Mouse (Mus musculus) intestine, postnatal 0 days (tissue): ENCODE measurements around the gene Krtap4-2. TPM values are rescaled to one million over a fixed set of nuclear protein-coding genes. Genes with fewer than 3 reads are reported as not detected.
"Not testable (repeated sequence)": the region's sequence is repeated elsewhere in the genome, so short reads cannot be mapped to it uniquely, and the experiment has no call there.

Source experiments
- ATAC-seq: fragments of 200-750 bp; cut with Nextera tagmentation; 2 replicates; pipeline ENCODE4 v1.8.0; 2017; ENCODE audit warnings: mild to moderate bottlenecking, moderate TSS enrichment, moderate library complexity
- H3K27ac ChIP-seq: fragments of 300-500 bp; sonication (generic); 2 replicates; pipeline ENCODE4 v1.5.1; 2014; ENCODE audit warnings: mild to moderate bottlenecking, low read depth, low read length, moderate library complexity
- H3K27me3 ChIP-seq: fragments of 300-500 bp; sonication (generic); replicated peaks from 2 replicates; pipeline ENCODE4 v1.6.1; 2014; ENCODE audit warnings: low read length, mixed read lengths; ENCODE audit not compliant: control insufficient read depth, insufficient read depth
- H3K36me3 ChIP-seq: fragments of 300-500 bp; sonication (generic); 2 replicates; pipeline ENCODE4 v1.6.1; 2014; ENCODE audit warnings: mild to moderate bottlenecking, moderate library complexity; ENCODE audit not compliant: control insufficient read depth, insufficient read depth
- H3K4me1 ChIP-seq: fragments of 300-500 bp; sonication (generic); replicated peaks from 2 replicates; pipeline ENCODE4 v1.6.1; 2014; ENCODE audit warnings: antibody characterized with exemption, low read length, mixed read lengths; ENCODE audit not compliant: control insufficient read depth, insufficient read depth
- H3K4me2 ChIP-seq: fragments of 300-500 bp; sonication (generic); replicated peaks from 2 replicates; pipeline ENCODE4 v1.6.1; 2014; ENCODE audit warnings: low read depth, mild to moderate bottlenecking, moderate library complexity
- H3K4me3 ChIP-seq: fragments of 300-500 bp; sonication (generic); 2 replicates; pipeline ENCODE4 v1.5.1; 2014; ENCODE audit warnings: low read depth, low read length
- H3K9ac ChIP-seq: fragments of 300-500 bp; sonication (generic); 2 replicates; pipeline ENCODE4 v1.6.1; 2014; ENCODE audit warnings: mild to moderate bottlenecking, low read depth, low read length
- H3K9me3 ChIP-seq: fragments of 300-500 bp; sonication (generic); 2 replicates; pipeline ENCODE4 v1.6.1; 2016; ENCODE audit warnings: mixed run types; ENCODE audit not compliant: control insufficient read depth
- CTCF ChIP-seq: sonication (generic); IDR thresholded peaks from 2 replicates; pipeline ENCODE4 v1.5.1; 2016; ENCODE audit warnings: low read depth, mild to moderate bottlenecking, control low read depth, antibody characterized with exemption, moderate library complexity
- WGBS: fragments of 180-500 bp; shearing (Covaris S2); extraction: QIAGEN DNeasy Blood & Tissue Kit; methylation state at CpG from one replicate; pipeline ENCODE4 v1.1.7; 2014; 5-methylcytosine and 5-hydroxymethylcytosine counted together
- polyA plus RNA-seq: library from polyadenylated mRNA; unstranded; fragments of >200 nt; fragmentation: Nextera tagmentation; extraction: Ambion mirVana; gene quantifications from 2 replicates; pipeline ENCODE4 v1.2.1, GENCODE M21; 2015

The Krtap4-2 gene
- polyA plus RNA-seq, 1 experiment from 2014 or later: not detected

DNA sequence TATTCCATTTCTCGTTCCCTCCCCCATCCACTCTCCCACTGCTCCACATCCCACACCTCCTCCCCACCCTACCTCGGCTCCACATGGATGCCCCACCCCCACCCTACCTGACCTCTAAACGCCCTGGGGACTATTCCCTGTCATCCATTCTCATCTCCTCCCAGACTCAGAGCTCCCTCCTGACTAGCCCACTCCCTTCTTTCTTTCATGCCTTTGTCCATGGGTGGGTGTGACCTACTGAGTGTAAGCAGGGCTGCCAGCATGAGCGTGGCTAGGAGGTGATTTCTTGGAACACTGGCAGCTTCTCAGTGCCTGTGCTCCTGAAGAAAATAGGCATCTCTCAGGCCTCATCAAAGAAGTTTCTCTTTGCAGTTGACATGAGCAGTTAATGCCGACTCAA is 22.2 kb upstream of the Krtap4-2 start:
- Histone ChIP-seq H3K36me3 (no peaks in the 10 kb centered on the region), H3K9me3 (no peaks in the 10 kb centered on the region), H3K4me2 (no peak overlapping the region), H3K9ac (no peak overlapping the region), H3K4me1 (no peaks in the 10 kb centered on the region), H3K27me3 (no peaks in the 10 kb centered on the region; the same call in 1 of the 2 replicates), H3K4me3 (no peak overlapping the region), H3K27ac (no peak overlapping the region)
- TF ChIP-seq CTCF: no peak
- 50% methylated on average over 5 of the region's 5 CpGs for WGBS
- no peak for ATAC-seq

DNA sequence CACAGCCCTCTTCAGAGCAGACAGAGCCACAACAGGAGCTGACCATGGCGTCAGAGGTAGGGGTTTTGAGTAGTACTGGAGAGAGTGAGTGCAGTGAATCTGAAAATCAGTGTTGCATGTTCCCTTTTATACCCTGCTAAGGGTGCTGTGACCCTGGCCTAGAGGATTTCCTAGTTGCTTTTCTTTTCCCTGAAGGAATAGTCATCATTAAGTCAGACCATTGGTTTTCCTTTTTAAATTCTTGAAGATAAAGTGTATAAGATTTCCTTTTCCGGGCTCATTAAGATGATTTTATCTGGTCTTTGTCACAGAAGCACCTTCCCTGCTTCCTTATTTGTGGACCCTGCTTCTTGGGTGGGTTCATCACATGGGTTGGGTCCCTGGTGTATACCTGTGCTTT is 15.3 kb upstream of the Krtap4-2 start, which contains the start of gene Gm11555:
TSS of gene Gm11555 (minus strand) at position 101 of the 400 bp plus-strand sequence.
- H3K27ac ChIP-seq: no peak within 1 kb of the TSS
- H3K9ac ChIP-seq: no peak within 1 kb of the TSS
- no peak for TF ChIP-seq CTCF
- no peaks in the 10 kb centered on the region for H3K36me3 ChIP-seq
- no peaks in the 10 kb centered on the region for H3K27me3 ChIP-seq
- H3K9me3 ChIP-seq: no peaks in the 10 kb centered on the region
- no peak within 1 kb of the TSS for H3K4me2 ChIP-seq
- H3K4me1 ChIP-seq: no peaks in the 10 kb centered on the region
- ATAC-seq: no peak
- WGBS: 84% methylated on average over 2 of the region's 2 CpGs
- H3K4me3 ChIP-seq: no peak within 1 kb of the TSS

DNA sequence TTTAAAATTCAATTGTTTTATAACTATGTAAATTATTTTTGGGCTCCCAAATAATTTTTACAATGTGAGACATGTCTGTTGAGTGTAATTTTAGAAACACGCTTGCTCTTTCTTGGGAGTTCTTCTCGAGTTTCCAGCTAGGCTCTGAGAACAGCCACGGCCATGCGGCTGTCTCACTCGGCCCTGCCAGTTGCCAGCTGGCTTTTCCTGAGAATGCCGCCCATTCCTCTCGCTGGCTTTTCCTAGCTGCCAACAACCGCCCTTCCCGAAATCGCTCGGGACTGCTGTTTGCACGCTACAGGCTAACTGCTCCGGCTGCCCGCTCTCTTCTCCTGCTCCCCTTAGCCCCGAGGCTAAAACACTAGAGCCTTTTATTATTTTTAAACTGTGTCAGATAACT is 11.6 kb upstream of the Krtap4-2 start:
- no peak for TF ChIP-seq CTCF
- Histone ChIP-seq H3K36me3 (no peaks in the 10 kb centered on the region), H3K9ac (no peak overlapping the region), H3K27me3 (no peaks in the 10 kb centered on the region), H3K27ac (no peak overlapping the region), H3K4me2 (no peak overlapping the region), H3K4me3 (no peak overlapping the region), H3K4me1 (no peaks in the 10 kb centered on the region), H3K9me3 (no peaks in the 10 kb centered on the region)
- ATAC-seq: no peak
- 85% methylated on average over 15 of the region's 15 CpGs for WGBS

DNA sequence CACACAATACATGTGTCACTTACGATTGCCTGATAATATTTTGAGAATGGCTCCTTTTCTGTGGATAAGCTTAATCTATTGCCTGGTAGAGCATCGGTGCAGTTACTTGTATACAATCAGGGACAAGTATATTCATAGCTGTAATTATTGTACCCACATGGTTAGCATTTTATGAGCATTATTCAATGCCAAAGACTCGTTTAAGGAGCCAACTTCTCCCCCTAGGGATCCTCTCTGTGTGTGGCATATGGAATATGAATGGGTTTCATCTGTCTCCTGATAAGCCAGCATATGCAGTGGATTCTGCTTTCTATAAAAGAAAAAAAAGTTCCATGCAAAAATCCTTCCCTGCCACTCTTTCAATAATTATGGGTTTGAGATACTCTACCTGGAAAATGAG is 9.5 kb upstream of the Krtap4-2 start:
- ATAC-seq: no peak
- no peak for TF ChIP-seq CTCF

DNA sequence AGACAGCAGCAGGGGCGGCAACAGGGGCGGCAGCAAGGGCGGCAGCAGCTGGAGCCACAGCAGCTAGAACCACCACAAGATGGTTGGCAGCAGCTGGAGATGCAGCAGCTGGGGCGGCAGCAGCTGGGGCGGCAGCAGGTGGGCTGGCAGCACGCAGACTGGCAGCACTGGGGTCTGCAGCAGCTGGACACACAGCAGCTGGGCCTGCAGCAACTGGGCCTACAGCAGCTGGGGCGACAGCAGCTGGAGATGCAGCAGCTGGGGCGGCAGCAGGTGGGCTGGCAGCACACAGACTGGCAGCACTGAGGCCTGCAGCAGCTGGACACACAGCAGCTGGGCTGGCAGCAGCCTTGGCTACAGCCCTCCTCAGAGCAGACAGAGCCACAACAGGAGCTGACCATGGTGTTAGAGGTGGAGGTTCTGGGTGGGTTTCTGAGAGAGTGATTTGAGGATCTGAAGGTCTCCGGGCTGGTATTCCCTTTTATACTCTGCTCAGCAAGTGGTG is 8.8 kb upstream of the Krtap4-2 start, which contains the start of gene Krtap4-7:
TSS of gene Krtap4-7 (minus strand) at position 455 of the 505 bp plus-strand sequence.
- not testable (repeated sequence) for H3K27ac ChIP-seq, H3K4me3 ChIP-seq, H3K9me3 ChIP-seq, H3K4me1 ChIP-seq, H3K27me3 ChIP-seq, H3K36me3 ChIP-seq, H3K9ac ChIP-seq, ATAC-seq, H3K4me2 ChIP-seq
- WGBS: 73% methylated on average over 9 of the region's 9 CpGs

More for the DNA sequence above, 9.5 kb upstream of the Krtap4-2 start:
- 74% methylated on average over 3 of the region's 3 CpGs for WGBS
- Histone ChIP-seq H3K27me3 (no peaks in the 10 kb centered on the region), H3K9ac (no peak overlapping the region), H3K4me3 (no peak overlapping the region), H3K36me3 (no peaks in the 10 kb centered on the region), H3K27ac (no peak overlapping the region), H3K4me2 (no peak overlapping the region), H3K9me3 (no peaks in the 10 kb centered on the region), H3K4me1 (no peaks in the 10 kb centered on the region)

DNA sequence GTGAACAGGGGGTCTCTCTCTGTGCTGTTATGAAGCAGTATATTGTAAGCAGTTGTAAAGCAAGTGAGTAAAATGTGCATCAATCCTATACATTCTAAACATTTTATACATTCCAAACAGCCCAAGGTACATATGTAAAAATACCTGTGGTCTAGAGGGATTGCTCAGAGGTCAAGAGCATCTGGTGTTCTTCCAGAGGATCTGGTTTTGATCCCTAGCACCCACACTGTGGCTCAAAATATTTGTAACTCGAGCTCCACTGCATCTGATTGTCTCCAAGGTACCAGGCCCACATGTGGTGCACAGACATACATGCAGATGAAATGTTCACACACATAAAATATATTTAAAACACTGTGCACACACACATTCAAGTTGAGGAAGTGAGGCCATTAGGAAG is 6.0 kb upstream of the Krtap4-2 start:
- H3K4me2 ChIP-seq: no peak overlapping the region
- H3K4me1 ChIP-seq: no peaks in the 10 kb centered on the region
- no peak overlapping the region for H3K4me3 ChIP-seq
- WGBS: 23% methylated on average over 1 of the region's 1 CpGs
- no peak for TF ChIP-seq CTCF
- no peaks in the 10 kb centered on the region for H3K9me3 ChIP-seq
- no peak for ATAC-seq
- no peaks in the 10 kb centered on the region for H3K27me3 ChIP-seq
- H3K36me3 ChIP-seq: no peaks in the 10 kb centered on the region
- no peak overlapping the region for H3K9ac ChIP-seq
- H3K27ac ChIP-seq: no peak overlapping the region

DNA sequence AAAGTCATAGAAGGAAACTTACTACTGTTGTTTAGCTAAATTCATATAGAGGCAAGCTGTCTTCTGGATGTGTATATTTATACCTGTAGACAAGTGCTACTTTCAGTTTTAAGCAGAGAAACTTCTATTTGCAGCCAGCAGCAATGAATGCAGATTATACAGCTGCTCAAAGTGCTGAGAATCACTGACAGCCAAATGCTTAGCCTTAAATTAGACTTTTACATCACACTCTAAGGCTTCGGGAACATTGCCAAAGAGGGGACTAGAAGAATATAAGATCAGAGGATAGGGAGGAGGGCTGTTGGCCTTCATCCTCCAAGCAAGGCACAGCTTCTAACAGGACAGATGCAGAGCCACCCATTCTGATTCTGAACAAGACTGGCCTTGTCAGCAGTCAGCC is 2.2 kb upstream of the Krtap4-2 start:
- WGBS: 71% methylated on average over 1 of the region's 1 CpGs
- TF ChIP-seq CTCF: no peak
- Histone ChIP-seq H3K9me3 (no peaks in the 10 kb centered on the region), H3K4me2 (no peak overlapping the region), H3K27me3 (no peaks in the 10 kb centered on the region), H3K4me1 (no peaks in the 10 kb centered on the region), H3K36me3 (no peaks in the 10 kb centered on the region), H3K9ac (no peak overlapping the region), H3K4me3 (no peak overlapping the region), H3K27ac (no peak overlapping the region)
- ATAC-seq: no peak
